Mouse (Mus musculus): ENCODE measurements around the gene Recql.
"Not testable (repeated sequence)": the region's sequence is repeated elsewhere in the genome, so short reads cannot be mapped to it uniquely, and the experiment has no call there.

The Recql gene

GRCm38 (mm10) chr6:142363019-142363576, 23.8 kb downstream of the Recql start:
- no peak for DNase-seq

GRCm38 (mm10) chr6:142362036-142362435, 24.9 kb downstream of the Recql start:
- no peak for DNase-seq

DNA sequence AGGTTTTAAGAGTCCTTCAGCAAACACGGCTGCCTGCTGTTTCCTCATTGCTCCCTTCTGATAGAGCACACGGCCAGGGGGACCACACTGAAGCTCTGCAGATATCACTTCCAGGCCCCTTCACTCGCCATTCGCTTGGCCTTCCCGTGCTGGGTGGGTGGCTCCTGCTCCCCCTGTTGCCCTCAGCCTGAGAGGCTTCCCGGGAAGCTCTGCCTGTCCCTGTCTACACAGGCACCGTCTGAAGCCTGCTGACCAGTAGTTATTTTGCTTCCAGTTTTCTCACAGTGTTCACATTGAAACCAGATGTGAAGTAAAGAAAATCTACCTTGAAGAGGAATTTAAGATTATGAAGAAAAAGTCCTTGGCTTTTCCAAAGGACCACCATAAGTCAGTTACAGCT, 29.8 kb downstream of the Recql start:
- DNase-seq, result no peak

DNA sequence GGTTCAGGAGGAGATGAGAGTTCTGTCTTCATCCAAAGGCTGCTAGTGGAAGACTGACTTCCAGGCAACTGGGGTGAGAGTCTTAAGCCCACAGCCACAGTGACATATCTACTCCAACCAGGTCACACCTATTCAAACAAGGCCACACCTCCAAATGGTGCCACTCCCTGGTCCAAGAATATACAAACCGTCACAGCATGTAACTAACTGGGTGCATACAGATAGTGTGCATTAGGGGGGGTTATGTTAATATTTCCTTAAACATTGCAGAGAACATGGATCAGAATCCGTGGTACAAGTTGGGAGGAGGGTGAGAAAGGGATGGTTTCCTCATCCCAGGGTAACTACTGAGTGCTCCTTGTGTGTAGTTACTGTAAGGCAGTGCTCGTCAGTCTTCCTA, 34.8 kb downstream of the Recql start:
- not testable (repeated sequence) for DNase-seq

GRCm38 (mm10) chr6:142347431-142348385, 39.2 kb downstream of the Recql start:
- no peak for DNase-seq

DNA sequence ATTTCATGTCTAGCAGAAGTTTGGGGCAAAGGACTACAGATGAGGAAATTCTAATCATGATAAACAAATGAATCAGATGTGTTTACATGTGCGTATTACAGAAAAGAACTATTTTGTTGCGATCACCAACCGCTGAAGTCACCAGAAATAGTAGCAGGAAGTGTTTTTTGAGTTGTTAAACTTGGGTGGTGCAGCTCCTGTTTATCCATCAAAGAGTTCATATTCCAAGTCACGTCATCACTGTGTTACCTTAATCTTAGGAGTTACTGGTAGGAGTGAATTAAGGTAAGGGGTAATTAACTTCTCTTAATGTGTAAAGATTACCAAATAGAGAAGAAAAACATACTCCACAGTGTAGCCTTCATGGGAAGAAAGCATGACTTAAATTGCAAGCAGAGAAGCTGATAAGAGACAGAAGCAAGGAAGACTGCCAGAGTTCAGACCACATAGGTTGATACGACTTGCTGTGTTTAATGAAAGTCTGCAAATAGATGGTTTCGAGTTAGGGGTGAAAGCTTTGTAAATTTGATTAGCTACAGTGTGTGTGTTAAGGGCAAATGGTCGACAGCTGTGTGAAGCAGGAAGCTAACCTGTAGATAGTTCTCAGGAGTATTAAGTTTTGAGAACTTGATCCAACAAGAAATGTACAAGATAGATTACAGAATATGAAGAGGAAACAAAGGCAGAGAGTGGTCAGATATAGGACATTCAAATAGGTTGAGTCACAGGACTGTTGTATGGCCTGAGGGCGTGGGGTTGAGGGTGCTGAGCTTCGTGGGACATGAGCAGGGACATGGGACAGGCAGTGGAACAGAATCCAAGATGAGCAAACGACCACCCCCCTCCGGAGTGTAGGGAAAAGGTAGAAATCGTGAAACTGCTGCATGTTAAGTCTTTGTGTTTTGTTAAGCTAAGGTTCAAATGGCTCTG, 40.4 kb downstream of the Recql start:
- DNase-seq, result no peak

- DNase-seq, result peak; percentile 88
Measured at GRCm38 (mm10) chr6:142345440-142346038, 41.3 kb downstream of the Recql start, which contains the start of gene Pyroxd1. Pyroxd1 (plus strand) TSS chr6:142345654.

- DNase-seq, result peak; percentile 44
Measured at GRCm38 (mm10) chr6:142343561-142343960, 43.3 kb downstream of the Recql start.

DNA sequence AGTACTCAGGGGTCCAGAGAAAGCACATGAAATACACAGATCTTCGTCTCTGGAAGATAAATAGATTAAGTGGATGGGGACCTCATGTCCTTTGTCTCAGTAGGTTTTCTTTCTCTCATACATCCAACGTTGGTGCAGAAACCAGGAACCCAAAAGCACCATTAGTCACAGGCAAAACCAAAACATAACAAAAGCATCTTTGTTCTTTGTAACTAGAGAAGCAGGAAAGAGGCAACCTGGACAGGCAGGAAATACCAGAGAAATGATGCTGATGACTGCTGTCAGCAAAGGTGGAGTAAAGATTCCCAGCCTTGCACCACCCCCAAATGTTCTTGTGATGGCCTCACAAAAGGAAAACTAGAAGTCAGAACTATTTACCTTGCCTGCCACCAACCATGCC, 47.3 kb downstream of the Recql start:
- DNase-seq, result no peak

DNA sequence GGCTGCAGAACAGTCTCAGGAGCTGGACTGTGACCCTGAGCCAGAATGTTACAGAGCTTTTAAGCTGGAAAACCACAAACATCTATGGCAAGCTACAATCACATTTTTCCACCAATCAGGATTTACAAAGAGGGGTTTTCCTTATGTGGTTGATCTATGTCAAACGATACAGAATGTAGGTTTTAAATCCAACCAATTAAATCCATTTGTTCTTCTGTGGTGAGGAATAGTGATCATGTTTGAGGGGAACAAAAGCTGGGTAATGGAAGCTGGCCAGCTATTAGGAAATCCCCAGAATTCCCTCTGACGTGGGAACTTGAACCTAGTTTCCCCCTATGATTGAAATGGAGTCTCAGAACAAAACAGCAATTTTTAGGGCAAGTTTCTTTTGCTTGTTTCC, 47.9 kb downstream of the Recql start:
- DNase-seq, result no peak

- no peak for DNase-seq
Measured at GRCm38 (mm10) chr6:142329201-142329600, 57.7 kb downstream of the Recql start.

GRCm38 (mm10) chr6:142326598-142326997, 60.3 kb downstream of the Recql start:
- DNase-seq, result no peak

GRCm38 (mm10) chr6:142322881-142323280, 64.0 kb downstream of the Recql start, which contains the start of gene Slco1a5:
Slco1a5 (minus strand) TSS chr6:142322981.
- DNase-seq, result no peak

- DNase-seq, result no peak
Measured at GRCm38 (mm10) chr6:142317106-142317505, 69.8 kb downstream of the Recql start.

- no peak for DNase-seq
Measured at GRCm38 (mm10) chr6:142314285-142314684, 72.6 kb downstream of the Recql start.

DNA sequence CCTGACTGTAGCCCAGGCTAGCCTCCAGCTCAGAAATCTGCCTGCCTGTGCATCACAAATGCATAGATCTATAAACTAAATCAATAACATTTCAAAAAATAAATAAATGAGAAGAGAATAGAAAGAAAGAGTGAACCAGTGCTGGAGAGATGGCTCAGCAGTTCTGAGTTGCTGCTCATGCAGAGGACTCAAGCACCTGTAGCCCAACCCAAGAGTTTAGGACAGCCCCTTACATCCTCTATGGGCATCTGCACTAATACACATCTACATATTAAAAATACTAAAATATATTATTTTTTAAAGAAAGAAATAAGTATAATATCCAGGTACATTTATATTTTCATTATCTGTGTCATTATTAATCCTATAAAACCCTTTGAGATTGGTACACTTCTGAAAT, 81.8 kb downstream of the Recql start:
- no peak for DNase-seq
